Mouse (Mus musculus) left cerebral cortex, adult 8-10 months (tissue): ENCODE measurements at regions not wholly inside any gene's neighbourhood (a gene's known extent, or its start where the extent isn't known, plus 50 kb on each side); places are given as distances from the start of the nearest gene placed in this dataset.

Source experiments
- DNase-seq, 2 experiments: peaks; one replicate each; pipeline ENCODE4 v3.0.0; 2022; ENCODE audit warnings: low spot score in 2 of 2

DNA sequence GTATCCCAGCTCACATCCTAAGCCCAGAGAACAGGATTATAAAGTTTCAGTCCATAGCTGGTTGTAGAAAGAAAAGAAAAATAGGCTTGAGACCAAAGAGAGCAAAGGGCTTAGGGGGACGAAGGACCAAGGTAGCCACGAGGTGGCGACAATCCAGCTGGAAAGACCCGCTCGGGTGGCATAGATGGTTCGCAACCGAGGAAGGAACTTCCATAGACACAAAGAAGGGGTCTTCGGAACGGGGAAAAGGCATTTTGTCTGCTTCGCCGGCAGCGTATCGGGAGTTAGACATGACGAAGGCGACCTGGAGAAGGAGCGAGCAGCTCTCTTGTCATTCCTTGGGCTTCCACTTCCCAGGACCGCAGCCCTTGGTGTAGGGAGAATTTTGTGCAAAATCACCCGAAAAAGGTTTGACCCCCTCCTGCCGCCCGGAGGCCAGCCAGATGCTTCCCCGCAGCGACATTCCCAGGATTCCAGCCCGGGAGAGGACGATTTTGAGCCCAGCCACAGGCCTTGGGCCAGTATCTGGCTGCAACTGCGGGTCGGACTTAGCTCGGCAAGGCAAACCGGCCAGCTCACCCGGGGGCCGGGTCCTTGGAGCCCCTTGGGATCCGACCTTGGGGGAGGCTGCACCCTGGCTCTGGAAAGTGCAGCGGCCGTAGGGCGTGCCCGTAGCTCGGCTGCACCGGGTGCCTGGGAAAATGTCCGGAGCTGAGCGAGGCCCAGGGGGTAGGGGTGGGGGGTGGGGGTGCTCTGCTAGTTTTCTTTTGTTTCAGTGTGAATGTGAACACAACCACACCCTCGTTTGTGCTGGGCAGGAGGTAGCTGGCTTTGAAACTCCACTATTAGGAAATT is 184.5 kb upstream of the Foxn2 start:
- peak in 1 of 2 experiments; percentile 40 for DNase-seq

- peak; percentile 34 to 69 for DNase-seq
Measured at GRCm38 (mm10) chr17:88256599-88257544, 183.6 kb upstream of the Foxn2 start.

- DNase-seq, result no peak
Measured at GRCm38 (mm10) chr17:88258361-88258796, 182.1 kb upstream of the Foxn2 start.

DNA sequence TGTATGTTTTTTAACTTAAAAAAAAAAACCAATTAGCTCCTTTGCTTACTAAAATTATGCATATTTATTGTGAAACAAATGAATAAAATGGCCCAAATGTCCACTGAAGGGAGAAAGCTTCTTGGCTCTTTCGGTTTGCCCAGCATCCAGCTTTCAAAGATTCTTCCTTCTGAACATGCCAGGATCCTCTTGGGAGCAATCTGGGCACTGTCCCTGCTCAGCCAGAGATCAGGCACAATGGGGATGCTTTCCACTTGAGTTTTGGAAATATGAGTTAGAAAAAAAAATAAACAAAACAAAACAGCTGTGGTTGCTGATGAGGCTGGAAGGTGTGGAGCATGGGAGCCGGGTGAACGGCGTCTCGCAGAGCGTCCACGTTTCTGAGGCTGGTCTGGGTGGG is 180.3 kb upstream of the Foxn2 start:
- DNase-seq, result no peak

- DNase-seq, result no peak
Measured at GRCm38 (mm10) chr17:88260826-88261225, 179.7 kb upstream of the Foxn2 start.

DNA sequence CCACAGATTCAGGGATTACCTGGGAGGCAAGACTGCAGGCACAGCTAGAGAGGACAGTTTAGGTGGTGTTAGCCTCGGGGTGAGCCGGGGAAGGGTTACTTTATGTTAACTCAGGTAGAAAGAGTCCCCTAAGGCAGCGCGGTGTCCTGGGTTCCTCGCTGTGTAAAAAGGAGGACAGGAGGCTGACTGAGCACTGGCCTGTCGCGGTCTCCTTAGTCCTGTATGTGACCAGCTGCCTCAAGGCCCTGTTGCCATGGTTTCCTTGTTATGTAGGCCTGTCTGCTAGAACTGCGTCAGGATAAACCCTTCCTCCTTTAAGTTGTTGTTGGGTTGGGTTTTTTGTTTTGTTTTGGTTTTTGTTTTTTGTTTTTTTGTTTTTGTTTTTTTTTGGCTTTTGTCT is 179.0 kb upstream of the Foxn2 start:
- no peak for DNase-seq

DNA sequence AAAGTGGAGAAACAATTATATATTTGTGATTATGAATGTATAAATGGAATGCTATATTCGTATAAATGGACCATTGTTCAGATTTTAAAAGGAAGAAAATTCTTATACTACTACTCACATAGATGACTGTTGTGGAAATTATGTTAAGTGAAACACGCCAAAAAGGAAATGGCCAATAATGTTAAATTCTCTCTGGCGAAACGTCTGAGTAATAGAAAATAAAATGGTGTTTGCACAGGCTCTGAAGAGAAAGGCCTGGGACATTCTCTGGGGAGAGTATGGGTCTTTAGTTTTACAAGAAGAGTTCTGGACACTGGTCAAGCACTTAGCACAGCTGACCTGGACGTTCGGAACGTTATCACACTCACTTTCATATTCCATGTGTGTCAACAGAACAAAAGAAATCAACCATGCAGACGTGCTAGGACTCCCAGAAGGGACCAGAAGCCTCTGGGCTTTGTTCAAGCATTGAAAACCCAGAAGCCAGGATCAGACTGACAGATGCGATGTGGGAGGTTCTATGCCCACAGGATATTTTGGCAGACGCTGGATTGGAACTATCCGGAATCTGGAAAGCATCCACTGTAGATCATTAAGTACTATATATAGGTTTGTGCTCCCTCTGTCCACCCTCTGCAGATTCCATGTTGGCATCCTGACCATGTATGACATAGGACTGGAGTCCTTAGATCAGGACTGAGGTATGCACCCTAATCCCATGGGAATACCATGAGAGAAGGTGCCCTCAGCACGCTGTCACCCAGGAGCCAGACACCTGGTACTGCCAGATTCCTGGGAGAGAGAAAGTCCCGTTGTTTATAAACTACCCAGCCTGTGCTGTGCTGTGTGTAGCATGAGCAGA is 178.0 kb upstream of the Foxn2 start:
- peak; percentile 22 to 79 for DNase-seq

DNA sequence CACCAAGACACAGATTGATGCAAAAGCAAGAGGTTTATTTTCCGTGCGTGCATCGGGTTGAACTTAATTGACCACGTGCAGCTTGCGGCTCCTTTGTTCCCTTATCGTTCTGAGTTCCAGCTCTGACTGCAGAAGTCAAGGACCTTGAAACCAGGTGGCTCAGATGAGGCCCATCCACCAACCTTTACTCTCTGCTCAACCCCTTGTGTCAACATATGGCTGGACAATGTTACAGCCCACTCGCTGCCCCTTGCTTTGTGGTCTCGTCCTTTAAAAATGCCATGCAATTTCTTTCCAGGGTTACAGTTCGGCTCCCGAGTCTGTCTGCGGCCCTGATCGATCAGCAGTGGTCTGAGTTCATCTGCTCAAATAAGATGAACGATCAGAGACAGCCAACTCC is 175.2 kb upstream of the Foxn2 start:
- DNase-seq, result no peak

- no peak for DNase-seq
Measured at GRCm38 (mm10) chr17:88268216-88268615, 172.3 kb upstream of the Foxn2 start.

DNA sequence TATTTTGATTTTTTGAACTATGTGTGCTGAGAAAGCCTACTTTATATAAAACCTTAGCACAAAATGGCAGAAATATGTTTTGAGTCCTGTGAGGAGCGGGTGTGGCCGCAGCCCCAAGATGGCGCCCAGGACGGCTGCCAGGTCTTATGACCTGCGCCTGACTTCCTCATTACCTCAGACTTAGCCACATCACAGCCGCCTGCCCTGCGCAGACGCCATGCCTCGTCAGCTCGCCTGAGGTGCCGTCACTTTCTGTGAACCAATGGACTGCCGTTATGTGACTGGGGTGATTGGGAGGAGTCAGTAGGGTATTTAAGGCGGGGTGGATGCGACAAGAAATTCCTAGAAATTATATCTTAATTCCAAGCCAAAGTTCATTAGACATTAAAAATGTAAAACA is 171.7 kb upstream of the Foxn2 start:
- DNase-seq, result no peak

GRCm38 (mm10) chr17:88270896-88271295 is 169.6 kb upstream of the Foxn2 start:
- DNase-seq, result no peak

GRCm38 (mm10) chr17:88272161-88272560 is 168.3 kb upstream of the Foxn2 start:
- no peak for DNase-seq

DNA sequence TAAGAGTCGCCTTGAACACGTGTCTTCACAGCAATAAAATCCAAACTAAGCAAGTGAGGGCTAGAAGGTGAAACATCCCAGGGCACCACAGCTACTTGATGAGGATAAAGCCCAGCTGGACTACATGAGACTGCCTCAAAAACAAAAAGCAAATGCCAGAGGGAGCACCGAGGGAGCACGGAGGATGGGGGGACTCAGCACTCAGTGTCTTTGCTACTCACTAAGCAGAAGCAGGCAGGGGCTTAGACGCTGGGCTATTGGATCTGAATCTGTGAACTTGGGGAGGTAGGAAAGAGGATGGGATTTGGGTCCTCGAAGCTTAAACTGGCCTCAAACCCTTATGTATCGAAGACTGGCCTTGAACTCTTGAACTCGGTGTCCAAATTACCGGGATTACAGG is 167.0 kb upstream of the Foxn2 start:
- DNase-seq, result no peak

DNA sequence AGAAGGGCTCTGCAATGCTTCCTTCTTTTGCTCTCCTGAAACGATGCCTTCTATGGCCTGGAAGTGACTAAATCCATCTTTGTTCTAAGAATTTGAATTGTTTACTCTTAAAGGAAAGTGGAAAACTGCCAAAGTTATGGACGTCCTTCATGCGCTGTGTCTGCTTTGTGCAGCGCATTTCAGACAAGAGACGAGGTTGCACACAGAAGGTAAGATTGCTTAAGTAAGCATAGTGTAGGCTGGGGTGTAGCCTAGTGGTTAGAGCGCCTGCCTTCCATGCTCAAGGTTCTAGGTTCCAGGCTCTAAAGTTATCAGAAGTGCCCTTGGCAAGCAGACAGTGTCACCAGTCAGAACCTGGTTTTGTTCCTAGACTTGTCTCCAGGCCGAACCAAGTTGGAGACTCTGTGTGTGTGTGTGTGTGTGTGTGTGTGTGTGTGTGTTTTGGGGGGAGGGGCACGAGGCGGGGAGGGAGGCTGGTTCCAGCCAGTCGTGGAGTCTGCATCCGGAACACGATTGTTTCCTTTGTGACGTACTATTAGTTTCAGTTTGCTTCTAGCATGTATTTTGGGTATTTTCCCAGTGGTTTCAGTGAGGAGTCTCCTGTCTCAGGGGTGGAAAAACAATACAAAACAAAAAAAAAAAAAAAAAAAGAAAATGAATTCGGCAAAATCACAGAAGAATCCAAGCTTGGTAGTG is 166.4 kb upstream of the Foxn2 start:
- DNase-seq, result no peak

- peak in 1 of 2 experiments; percentile 38 for DNase-seq
Measured at GRCm38 (mm10) chr17:88274720-88275433, 165.6 kb upstream of the Foxn2 start.

- DNase-seq, result no peak
Measured at GRCm38 (mm10) chr17:88279656-88280055, 160.9 kb upstream of the Foxn2 start.

DNA sequence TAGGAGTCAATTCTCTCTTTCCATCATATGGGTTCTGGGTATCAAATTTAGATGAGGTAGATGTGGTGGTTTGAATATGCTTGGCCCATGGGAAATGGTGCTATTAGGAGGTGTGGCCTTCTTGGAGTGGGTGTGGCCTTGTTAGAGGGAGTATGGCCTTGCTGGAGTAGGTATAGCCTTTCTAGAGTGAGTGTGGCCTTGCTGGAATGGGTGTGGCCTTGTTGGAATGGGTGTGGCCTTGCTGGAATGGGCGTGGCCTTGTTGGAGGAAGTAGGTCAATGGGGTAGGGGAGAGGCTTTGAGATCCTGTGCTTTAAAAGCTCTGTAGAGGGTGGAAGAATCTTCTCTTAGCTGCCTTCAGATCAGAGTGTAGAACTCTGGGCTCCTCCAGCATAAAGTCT is 157.8 kb upstream of the Foxn2 start:
- DNase-seq, result no peak

GRCm38 (mm10) chr17:88284477-88284876 is 156.0 kb upstream of the Foxn2 start:
- no peak for DNase-seq

DNA sequence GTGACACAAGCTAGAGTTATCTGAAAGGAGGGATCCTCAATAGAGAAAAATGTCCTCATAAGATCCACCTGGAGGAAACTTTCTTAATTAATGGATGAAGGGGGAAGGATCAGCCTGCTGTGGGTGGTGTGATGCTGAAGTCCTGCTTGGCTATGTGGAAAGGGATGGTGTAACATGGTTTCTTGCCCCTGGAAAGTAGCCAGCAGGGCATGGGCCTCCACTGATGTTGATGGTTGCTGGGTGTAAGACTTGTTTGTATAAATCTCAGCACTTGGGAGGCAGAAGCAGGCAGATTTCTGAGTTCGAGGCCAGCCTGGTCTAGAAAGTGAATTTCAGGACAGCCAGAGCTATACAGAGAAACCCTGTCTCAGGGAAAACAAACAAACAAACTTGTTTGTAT is 152.7 kb upstream of the Foxn2 start:
- no peak for DNase-seq

- DNase-seq, result no peak
Measured at GRCm38 (mm10) chr17:88297520-88297919, 143.0 kb upstream of the Foxn2 start.
